Mouse (Mus musculus) liver, adult 2 months (tissue): ENCODE results near the gene Trim2.

Source experiments
- CTCF ChIP-seq: fragments of 200-500 bp; IDR thresholded peaks from 2 replicates; pipeline ENCODE4 v1.5.1; 2011; ENCODE audit warnings: low read depth, low read length, control low read depth
- POLR2A ChIP-seq: fragments of 200-500 bp; IDR thresholded peaks from 2 replicates; pipeline ENCODE4 v1.6.1; 2011; ENCODE audit warnings: low read length, control low read depth; ENCODE audit not compliant: insufficient read depth; ENCODE audit errors: extremely low read depth

- TF ChIP-seq CTCF (no peak), POLR2A (no peak)
Measured at GRCm38 (mm10) chr3:84246421-84246861, 60.2 kb downstream of the Trim2 start.
